Mouse (Mus musculus): ENCODE results near the gene Serpinb6b.

The Serpinb6b gene

DNA sequence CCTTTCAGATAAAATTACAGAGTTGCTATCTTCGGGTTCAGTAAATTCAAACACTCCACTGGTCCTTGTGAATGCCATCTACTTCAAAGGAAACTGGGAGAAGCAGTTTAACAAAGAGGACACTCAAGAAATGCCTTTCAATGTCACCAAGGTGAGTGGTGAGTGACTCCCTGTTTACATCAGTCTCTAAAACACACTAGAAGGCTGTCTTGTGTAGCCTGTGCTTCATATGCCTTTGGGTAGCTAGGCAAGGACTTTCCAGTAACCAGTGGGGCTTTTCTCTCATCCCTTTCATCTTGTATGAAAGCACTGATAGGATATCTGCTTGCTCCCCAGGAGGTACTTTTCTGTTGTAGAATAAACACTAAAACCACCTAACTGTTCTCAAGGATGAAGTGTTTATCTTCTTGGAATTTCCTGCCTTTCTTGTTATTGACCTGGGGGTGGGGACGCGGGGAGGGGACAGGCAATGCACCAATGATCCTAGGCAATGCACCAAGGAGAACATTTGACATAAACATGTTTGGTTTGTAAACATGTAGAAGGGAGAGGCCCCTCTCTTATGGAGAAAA, 10.0 kb downstream of the Serpinb6b start:
- no peak for DNase-seq (ENCODE audit: low spot score in 2 of 2)

DNA sequence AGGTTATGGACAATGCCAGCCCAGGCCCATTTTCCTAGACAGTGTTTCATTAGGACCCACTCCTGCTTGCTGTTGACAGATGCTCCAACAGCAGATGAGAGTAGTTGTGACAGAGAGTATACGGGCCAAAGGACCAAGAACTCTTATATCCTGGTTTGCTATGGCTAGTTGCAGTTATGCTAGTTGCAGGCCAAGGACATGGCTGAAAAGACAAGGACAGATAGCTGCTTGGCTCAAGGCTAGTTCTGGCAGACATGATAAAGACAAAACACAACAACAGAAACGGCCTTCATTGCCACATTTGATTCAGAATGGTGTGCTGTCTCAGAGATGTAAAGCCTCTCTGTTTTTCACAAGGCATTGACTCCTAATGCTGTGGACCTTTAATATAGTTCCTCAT, 10.7 kb downstream of the Serpinb6b start:
- DNase-seq (ENCODE audit: low spot score in 2 of 2), result no peak

DNA sequence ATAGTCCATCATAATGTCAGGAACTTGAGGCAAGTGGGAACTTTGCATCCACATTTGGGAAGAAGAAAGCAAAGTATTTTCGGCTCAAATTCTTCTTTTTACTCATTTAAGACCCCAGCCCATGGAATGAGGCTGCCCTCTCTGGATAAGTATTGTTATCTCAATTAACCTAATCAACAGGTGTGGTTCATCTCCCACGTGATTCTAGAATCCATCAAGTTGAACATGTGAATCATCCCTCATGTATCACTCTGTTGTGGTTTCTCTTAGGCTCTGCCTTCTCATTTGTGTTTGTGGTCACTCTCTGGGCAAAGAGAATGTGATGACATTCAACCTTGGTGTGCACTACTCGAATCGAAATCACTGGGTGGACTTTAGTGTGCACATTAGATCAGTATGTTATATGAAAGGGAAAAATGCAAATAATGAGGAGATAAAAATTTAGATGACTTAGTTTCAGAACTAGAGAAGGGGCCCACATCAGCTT, 17.6 kb downstream of the Serpinb6b start:
- DNase-seq (ENCODE audit: low spot score in 2 of 2), result no peak

DNA sequence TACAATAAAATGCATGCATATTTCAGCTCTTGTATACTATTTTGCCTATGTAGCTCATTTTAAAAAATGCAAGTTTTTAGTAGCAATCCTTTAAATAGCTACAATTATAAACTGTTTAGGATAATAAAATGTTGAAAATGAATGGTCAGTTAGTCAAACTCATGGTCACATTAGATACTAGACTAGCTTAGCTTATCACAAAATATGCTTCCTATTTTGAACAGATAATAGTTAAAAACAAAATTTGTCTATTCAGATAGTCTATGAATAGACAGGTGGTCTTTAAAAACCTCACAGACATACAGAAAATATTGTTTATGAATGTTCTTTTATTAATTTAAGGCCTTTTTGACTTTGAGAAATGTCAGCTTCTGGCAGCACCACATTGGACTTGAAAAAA, 21.2 kb downstream of the Serpinb6b start:
- no peak for DNase-seq (ENCODE audit: low spot score in 2 of 2)

DNA sequence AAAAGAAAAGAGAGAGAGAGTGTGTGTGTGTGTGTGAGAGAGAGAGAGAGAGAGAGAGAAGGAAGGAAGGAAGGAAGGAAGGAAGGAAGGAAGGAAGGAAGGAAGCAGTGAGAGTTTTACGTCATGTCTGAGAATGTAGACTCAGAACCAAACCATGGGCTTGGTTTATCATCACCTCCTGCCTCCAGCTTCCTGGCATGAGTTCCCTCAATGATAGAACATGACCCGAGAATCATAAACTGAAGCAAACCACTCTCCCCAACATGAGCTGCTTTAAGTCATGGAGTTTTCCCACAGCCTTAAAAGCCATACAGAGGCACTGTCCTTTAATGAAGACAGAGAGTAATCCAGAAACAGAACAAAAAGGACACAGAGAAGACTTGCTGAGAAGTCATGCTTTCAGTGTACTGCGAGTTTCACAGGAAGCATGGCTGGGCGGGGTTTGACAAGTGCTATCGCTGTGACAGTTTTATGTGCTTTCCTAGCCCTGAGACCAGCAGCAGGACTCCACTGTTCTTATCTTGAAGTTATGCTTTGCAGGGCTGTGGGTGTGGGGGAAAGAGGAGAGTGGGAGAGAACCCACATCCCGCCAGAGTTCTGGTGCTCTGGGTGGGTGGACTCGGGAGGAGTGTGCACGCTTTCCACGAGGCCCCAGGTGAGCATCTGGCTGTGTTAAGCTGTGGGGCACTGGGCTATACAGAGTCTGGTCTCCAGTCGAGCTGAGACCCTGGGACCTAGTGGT, 28.3 kb downstream of the Serpinb6b start:
- peak; percentile 52 to 54 for DNase-seq (ENCODE audit: low spot score in 2 of 2)

DNA sequence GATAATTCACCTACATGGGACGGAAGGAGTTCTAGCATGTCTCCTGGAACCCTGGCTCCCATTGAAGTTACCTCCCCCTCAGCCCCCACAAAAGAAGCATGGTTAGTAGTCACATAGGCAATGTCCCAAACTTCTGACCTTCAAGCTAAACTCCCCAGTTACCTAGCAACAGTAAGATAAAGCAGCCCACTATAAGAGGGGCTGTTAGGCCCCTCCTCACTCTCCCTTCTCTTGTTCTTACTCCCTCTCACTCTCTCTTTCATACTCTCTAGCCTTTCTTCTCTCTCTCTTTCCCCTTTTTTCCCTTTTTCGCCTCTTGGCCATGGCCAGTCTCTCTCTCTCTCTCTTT, 28.9 kb downstream of the Serpinb6b start:
- no peak for DNase-seq (ENCODE audit: low spot score in 2 of 2)

DNA sequence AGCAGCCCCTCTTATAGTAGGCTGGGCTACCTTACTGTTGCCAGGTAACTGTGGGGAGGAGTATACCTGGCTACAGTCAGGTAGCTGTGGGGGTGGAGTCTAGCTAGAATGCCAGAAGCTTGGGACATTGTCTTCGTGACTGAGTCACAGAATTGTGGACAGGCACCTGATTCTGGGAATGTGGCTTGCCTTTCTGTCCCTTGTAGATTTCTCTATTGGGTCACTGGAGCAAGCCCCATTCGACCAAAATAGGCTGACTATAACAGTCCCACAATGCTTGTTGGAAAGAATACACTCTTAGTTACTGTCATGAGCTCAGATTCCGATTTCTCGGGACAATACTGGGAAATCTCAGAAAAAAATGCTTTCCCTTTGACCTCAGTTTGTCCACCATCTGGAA, 30.0 kb downstream of the Serpinb6b start:
- no peak for DNase-seq (ENCODE audit: low spot score in 2 of 2)

DNA sequence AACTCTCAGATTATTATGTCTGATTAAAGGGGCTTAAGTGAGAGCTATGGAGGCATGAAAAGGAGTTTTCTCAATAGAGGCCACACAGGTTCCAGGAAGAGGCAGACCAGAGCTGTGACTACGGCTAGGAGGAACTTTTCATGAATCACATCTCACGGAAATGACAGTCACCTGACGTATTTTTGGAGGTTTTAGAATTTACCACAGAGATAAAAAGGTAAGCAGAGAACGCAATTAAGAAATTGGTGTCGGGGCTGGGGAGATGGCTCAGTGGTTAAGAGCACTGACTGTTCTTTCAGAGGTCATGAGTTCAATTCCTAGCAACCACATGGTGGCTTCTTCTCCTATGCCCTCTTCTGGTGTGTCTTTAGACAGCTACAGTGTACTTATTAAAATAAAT, 36.3 kb downstream of the Serpinb6b start:
- no peak for DNase-seq (ENCODE audit: low spot score in 2 of 2)

DNA sequence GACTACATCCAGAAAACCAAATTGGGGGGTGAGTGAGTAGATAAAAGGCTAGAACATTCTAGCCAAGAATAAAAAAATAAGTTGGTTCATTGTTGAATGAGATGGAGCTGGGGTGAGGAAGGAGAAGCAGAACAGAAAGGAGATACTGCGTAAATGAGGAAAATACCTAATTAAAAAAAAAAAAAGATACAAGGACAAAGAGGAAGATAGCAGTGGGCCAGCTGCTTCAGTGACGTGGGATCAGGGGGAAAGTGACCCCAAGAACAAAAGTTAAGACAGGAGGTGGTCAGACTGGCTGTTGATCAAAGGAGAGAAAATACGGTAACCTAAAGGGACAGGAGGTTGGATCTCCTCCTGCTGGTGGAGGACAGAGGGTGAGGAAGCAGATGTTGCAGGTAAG, 37.9 kb downstream of the Serpinb6b start, which contains the start of gene Serpinb9:
Gene Serpinb9, plus strand, starts transcription at position 301 of the 400 bp plus-strand sequence.
- DNase-seq (ENCODE audit: low spot score in 2 of 2), result no peak

DNA sequence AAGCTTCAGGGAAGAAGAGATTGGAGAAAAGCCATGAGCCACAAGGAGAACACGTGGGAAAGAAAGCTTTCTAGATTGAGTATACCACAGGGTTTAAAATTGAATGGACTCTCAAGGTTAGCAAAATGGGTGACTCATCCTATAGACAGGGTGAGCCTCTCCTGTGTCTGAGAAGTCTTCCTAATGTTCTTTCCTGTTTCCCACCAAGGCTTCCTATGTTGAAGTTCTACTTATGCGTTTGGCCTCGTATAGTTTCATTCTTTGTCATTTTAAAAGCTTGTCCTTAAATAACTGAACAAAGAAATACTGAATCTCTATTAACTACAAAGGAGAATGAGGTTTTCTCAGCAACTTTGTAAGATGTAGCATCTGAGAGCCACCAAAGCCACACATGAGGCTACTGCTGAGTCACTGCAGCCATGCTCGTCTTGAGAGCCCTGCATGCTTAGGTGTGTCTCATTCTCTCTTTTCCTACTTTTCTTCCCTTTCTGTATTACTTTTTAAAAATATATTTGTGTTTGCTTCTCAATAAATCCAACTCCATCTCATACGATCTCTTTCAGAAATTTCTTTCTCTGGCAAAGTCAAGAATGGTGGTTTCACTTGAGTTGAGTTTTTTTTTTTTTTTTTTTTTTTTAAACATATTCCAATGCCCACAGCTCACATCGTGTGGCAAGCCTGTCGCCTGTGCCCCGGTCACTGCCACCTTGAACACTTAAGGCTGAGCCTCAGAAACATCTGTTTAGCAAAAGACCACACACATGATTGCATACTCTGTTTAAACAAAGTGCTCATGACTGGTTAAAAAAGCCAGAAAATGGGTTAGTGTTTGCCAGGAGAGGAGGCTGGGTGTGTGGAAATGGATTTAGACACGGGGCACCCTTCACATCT, 38.8 kb downstream of the Serpinb6b start:
- peak in 1 of 2 experiments; percentile 16 for DNase-seq (ENCODE audit: low spot score in 2 of 2)

DNA sequence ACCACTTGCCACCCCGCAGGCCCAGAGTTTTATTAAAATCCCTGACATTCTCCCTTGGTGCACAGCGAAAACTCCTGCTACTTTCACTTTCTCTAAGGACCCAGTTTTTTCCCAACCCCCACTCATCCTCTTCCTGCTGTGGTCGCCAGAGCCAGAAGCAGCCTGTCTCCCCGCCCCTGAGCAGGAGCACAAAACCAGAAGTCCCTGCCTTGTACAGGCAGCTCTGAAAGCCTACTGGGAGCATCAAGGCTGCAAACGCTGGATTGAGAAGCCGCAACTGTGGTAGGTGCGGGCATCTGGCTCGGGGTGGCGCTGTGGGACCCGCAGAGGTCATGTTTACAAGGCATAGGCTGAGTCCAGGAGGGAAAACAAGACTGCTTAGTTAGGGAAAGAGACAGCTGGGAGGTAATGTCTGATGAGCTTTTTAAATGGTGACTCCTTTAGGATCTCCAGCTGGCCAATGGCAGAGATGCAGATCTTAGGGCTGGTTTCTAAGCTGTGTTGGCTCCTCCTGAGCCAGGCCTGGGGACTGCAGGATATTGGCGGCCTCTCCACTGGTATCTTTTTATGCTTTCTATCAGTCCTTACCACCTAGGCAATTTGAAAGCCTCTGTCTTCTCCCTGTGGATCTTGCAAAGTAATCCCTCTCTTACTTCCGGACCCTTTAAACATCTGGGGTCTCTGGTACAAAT, 39.6 kb downstream of the Serpinb6b start:
- DNase-seq (ENCODE audit: low spot score in 2 of 2), result peak; percentile 83 to 86

DNA sequence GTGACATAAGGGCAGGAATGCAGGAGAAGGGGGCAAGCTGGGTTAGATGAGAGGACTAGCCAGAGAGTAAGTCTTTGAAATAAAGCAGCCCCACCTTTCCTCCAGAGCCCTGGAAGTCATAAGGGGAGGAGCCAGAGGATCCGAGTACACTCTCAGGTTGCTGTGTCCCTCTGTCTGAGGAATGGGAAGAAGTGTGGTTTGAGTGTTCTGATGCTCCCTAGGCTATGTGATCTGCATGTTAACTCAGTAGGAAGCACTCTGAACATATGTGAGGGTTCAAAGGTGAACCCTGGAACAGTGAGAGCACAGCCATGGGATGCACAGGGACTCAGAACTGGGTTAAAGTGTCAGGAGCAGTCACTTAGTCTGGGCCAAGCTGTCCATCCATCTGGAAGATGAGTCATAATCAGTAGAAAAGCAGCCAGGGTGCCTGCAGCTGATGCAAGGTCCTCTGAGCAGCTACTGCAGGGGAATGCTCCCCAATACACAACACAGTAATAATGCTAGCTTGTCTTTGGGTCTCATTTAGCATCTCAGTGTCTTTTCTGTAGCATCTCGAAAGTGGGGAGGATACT, 40.6 kb downstream of the Serpinb6b start:
- DNase-seq (ENCODE audit: low spot score in 2 of 2), result no peak

DNA sequence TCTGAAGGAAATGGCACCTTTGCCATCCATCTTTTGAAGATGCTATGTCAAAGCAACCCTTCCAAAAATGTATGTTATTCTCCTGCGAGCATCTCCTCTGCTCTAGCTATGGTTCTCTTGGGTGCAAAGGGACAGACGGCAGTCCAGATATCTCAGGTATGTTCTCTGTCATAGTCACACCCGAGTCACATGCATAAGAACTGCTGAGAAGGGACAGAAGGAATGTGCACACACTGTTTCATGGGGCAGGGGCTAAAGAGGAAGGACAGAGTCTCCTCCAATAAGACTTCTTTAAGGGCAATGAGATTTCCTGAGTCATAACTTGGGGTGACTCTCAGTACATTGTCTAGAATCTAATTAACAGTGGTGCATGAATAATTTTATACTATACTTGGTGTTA, 41.5 kb downstream of the Serpinb6b start:
- DNase-seq (ENCODE audit: low spot score in 2 of 2), result no peak

DNA sequence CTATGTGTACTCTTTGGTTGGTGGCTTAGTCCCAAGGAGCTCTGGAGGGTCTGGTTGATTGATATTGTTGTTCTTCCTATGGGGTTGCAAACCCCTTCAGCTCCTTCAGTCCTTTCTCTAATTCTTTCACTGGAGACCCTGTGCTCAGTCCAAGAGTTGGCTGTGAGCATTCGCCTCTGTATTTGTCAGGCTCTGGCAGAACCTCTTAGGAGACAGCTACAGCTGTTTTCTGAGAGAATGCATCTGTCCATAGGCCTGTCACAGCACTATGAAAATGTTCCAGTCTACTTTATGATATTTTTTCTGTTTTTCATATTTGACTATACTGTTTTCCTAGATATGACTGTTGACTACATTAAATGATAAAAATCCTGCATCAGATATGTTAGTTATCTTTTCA, 47.4 kb downstream of the Serpinb6b start:
- no peak for DNase-seq (ENCODE audit: low spot score in 2 of 2)

DNA sequence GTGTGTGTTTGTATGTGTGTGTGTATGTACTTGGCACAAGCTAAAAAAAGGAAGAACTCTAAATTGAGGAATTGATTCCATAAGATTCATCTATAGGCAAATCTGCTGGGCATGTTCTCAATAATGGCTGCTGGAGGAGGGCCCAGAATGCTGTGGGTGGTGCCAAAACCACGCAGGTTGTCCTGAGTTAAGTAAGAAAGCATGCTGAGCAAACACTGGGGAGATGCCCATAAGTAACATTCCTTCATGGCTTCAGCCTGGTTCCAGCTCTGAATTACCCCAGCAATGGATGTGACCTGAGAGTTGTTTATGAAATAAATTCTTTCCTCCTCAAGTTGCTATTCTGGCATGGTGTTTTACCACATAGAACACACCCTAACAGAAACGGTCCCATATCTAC, 48.3 kb downstream of the Serpinb6b start:
- DNase-seq (ENCODE audit: low spot score in 2 of 2), result no peak

DNA sequence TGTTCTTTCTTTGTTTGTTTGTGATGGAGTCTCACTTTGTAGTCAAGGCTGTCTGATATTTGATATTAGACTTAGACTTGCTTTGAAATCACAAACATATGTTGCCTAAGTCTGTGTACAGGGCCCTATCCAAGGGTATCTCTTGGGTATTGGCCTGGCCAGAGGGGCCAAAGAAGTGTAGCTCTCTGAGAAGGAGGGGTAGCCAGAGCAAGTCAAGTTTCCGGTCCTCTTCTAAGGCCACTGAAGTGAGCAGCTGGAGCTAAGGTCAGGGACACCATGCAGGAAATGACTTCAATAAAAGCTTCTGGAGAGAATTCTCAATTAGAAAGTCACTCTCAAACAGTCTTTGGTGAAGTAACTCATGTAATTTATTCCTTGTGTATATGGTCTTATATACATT, 57.4 kb downstream of the Serpinb6b start:
- DNase-seq (ENCODE audit: low spot score in 2 of 2), result no peak

DNA sequence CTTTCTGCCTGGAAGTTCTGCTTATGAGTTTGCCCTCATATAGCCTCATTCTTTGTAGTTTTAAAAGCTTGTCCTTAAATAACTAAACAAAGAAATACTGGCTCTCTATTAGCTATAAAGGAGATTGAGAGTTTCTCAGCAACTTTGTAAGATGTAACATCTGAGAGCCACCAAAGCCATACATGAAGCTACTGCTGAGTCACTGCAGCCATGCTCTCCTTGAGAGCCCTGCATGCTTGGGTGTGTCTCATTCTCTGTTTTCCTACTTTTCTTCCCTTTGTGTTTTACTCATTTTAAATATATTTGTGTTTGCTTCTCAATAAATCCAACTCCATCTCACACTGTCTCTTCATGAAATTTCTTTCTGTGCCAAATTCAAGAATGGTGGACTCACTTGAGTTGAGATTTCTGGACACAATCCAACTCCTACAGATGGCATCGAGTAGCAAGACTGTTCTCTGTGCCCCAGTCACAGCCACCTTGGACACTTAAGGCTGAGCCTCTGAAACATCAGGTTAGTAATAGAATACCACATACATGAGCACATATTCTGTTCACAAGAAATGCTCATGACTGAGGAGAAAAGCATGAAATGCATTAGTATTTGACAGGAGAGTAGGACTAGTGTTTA, 61.5 kb downstream of the Serpinb6b start:
- DNase-seq (ENCODE audit: low spot score in 2 of 2), result no peak

DNA sequence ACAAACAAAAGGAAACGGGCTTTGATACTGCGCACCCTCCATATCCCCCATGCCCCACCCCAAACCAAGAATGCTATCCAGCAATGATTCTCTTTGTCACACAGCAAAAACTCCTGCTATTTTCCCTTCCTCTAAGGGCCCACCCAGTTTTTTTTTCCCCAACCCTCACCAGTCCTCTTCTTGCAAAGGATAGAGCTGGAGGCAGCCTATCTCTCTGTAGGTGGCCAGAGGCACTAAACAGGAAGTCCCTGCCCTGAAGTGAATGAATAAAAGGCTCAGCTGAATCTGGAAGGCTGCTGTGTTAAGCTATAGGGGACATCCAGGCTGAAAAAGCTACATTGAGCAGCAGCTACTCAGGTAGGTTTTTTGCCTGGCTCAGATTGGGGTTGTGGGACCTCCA, 62.2 kb downstream of the Serpinb6b start, which contains the start of gene Serpinb9b:
Gene Serpinb9b, plus strand, starts transcription at position 173 of the 400 bp plus-strand sequence.
- DNase-seq (ENCODE audit: low spot score in 2 of 2), result no peak

DNA sequence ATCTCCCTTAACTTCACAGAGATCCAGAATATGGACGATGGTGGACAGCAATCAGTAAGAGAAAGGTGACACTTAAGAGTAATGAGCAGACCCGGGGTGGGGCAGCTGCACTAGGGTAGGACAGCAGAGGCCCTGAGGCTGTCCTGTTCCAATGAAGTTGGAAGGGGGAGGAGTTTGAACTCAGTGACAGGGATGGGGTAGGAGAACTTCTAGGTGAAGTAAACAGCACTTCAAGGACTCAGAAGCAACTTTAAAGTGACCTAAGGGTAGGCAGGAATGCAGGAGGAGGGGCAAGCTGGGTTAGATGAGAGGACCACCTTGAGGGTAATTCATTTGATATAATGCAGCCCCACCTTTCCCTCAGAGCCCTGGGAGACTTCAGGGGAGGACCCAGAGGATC, 63.1 kb downstream of the Serpinb6b start:
- DNase-seq (ENCODE audit: low spot score in 2 of 2), result no peak

DNA sequence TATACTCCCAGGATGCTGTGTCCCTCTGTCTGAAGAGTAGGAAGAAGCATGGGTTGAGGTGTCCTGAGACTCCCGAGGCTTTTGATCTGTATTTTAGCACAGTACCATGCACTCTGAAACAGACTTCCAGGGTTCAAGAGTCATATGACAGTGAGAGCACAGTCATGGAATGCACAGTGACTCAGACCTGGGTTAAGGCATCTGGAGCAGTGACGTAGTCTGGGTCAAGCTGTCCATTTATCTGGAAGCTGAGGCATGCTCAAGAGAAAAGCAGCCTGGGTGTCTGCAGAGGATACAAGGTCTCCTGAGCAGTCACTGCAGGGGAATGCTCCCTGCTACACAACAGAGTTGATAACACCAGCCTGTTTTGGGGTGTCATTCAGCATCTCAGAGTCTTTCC, 63.5 kb downstream of the Serpinb6b start:
- DNase-seq (ENCODE audit: low spot score in 2 of 2), result no peak
